Mouse (Mus musculus): ENCODE measurements around the gene Bloc1s1.

The Bloc1s1 gene

GRCm38 (mm10) chr10:128923935-128924334, at the start of gene Bloc1s1:
Bloc1s1 (minus strand) TSS chr10:128924035.
- DNase-seq, result no peak

DNA sequence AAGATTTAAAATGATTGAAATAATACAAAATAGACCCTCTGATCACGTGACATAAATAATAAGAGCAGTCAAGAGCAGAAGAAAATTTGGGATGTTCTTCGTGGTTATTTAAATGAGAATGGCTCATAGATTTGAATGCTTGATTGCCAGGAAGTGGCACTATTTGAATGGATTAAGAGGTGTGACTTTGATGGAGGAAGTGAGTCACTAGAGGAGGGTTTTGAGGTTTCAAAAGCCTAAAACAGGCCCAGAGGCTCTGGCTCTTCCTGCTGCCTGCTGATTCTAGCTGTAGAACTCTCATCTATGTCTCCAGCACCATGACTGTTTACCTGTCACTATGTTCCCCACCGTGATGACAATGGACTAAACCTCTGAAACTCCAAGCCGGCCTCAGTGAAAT, 49.0 kb upstream of the Bloc1s1 start:
- DNase-seq, result no peak

DNA sequence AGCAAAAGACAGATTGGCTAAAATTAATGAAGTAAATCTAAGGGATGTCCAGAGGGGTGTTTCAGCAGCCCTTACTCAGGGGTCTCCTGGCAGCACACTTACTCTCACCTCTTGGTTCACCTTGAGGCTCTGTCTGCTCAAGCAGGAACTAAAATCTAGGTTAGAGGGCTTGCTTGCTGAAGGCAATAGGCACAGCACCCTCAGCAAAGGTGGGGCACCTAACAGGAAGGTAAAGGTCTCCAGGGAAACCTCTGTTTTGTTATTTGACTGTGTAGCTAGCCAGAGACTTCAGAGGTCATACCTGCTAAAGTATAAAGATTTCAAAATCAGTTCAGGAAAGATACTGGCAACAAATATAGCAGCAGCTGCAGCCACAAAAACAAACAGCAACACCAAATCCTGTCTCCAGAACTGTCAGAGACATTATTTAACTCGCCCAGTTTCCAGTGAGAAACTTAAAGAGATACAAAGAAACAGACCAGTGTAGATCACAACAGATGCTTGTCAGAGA, 47.0 kb upstream of the Bloc1s1 start:
- DNase-seq, result no peak

DNA sequence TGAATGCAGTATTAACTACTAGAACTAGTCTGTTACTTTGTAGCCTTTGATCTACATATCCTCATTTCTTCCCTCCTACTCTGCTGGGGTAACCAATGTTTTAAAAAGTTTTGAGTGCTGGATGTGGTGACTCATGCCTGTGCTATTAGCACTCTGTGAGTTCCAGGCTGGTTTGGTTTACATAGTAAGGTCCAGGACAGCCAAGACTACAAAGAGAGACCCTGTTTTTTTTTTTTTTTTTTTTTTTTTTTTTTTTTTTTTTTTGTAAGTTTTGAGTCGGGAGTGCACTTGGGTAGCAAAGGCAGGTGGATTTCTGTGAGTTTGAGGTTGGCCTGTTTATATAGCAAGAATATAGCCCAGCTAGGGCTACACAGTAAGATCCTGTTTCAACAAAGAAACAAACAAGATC, 44.5 kb upstream of the Bloc1s1 start:
- DNase-seq, result no peak

DNA sequence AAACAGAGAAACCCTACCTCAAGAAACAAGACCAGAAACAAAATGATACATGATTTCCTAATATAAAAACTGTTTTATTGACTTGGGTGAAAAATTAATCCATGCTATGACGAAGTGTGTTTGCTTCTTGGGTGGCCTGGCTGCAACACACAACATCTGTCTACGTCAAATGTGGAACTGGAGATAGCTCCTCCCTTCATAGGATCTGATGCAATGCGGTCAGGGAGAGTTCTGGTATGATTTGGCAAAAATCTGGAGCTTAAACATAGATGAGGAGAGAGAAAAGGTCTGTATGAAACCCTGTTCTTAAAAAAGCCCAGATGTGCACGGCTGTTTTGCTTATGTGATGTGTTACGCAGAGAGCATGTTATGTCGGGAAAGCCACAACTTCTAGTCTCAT, 42.0 kb upstream of the Bloc1s1 start:
- no peak for DNase-seq

GRCm38 (mm10) chr10:128964961-128965360, 41.1 kb upstream of the Bloc1s1 start:
- DNase-seq, result no peak

- peak; percentile 79 for DNase-seq
Observed at GRCm38 (mm10) chr10:128960590-128961584, 37.1 kb upstream of the Bloc1s1 start, which contains the start of gene Mettl7b. Mettl7b (minus strand) TSS chr10:128960988.

DNA sequence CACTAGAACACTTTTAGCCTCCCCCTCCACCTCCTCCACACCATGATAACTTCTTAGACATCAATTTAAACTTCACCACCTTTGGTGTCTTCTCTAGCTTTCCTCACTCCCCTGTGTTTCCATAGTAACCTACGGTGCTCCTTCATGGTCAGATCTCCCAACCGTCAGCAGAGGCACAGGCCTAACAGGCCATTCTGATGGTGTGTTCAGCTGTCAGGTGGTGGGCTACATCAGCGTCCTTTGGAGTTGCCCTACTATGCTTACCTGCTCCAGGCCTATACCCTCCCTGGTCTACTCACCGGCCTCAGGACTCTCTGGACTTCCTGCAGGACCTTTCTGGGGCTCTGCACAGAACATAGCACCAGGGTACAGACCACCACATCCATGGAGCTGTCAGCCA, 36.3 kb upstream of the Bloc1s1 start:
- DNase-seq, result no peak

DNA sequence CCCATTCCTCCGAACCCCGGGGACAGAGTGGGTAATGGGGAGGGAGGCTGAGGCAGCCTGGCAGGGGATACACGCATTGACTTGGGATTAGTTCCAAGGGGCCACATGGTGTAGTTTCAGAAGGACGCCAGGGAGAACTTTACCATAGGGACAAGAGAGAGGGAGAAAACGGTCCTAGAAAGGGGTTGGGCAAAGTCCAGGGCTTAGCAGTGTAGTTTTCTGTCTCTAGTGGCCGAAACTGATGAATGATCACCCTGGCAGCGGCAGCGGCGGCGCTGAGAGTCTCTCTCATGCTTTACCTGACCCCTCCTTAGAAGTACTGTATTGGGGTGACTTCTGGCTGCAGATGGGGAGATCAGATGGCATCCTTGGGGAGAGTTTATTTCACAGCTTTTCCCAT, 34.5 kb upstream of the Bloc1s1 start:
- DNase-seq, result no peak

GRCm38 (mm10) chr10:128950208-128950887, 26.5 kb upstream of the Bloc1s1 start:
- no peak for DNase-seq

DNA sequence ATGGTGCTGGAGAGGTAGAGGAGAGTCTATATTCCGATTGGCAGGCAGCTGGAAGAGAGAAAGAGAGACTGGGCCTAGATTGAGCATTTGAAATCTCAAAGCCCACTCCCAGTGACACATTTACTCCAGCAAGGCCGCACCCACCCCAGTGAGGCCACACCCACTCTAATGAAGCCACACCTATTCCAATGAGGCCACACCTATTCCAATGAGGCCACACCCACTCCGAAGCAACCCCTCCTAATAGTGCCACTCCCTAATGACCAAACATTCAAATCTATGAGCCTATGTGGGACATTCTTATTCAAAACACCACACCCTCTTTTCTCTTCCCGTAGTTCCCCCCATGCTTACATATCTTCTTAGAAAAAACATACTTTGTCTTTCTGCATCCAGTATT, 23.7 kb upstream of the Bloc1s1 start:
- DNase-seq, result no peak

DNA sequence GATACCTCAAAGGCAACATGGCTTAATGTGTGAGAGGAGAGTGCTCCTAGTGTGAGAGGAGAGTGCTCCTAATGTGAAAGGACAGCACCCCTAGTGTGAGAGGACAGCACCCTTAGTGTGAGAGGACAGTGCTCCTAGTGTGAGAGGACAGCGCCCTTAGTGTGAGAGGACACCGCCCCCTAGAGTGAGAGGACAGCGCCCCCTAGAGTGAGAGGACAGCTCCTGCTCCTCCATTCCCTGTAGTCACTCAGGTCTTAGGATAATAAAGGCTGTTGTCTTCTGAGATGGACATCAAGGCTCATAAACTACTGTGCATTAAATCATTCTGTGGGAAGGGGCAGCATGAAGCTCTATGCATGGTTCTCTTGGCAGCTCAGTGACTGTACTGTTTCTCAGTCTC, 21.8 kb upstream of the Bloc1s1 start:
- DNase-seq, result peak; percentile 23

DNA sequence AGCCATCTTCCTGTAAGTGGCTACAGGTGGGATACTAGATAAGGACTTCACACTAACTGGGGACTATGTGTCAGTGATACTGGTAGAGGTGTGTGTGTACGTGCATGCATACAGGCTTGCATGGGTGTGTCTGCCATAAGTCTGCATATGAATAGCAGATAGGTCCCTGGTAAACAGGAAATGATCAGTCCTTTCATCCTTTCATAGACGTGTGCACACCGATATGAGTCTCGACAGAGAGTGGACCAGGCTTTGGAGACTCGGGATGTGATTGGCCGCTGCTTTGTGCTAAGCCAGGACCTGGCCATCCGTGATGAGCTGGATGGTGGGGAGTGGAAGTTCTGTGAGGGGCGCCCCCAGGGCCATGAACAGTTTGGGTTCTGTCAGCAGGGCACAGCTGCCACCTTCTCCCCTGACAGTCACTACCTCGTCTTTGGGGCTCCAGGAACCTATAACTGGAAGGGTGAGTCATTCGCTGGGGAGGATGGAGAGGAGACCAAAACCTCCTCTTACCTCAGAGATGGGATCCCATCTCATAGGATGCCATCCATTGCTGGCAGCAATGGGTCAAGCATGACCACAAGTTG, 16.7 kb upstream of the Bloc1s1 start:
- DNase-seq, result no peak

- DNase-seq, result no peak
Observed at GRCm38 (mm10) chr10:128938974-128939373, 15.1 kb upstream of the Bloc1s1 start.

- DNase-seq, result no peak
Observed at GRCm38 (mm10) chr10:128938457-128938856, 14.6 kb upstream of the Bloc1s1 start.

- no peak for DNase-seq
Observed at GRCm38 (mm10) chr10:128937756-128938390, 14.0 kb upstream of the Bloc1s1 start.

- DNase-seq, result no peak
Observed at GRCm38 (mm10) chr10:128935826-128936440, 12.1 kb upstream of the Bloc1s1 start.

- DNase-seq, result no peak
Observed at GRCm38 (mm10) chr10:128934997-128935787, 11.4 kb upstream of the Bloc1s1 start.

GRCm38 (mm10) chr10:128933976-128934721, 10.3 kb upstream of the Bloc1s1 start:
- no peak for DNase-seq

DNA sequence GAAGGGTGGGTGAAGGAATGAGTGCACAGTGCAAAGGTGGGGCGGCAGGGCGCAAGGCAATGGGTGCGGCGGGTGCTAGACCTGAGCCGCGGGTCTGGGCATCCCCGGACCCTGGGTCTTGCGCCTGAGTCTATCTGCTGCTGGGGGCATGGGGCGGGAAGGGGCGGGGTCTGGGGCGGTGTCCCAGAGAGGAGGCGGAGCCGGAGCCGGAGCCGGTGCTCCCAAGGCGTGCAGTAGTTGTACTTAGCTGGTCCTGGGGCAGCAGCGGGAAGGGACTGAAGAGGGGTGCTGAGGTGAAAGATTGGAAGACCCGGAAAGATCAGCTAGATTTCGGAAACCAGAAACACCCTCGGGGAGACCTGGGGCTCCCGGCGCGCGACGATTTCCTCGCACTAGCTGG, 9.7 kb upstream of the Bloc1s1 start, which contains the start of gene Itga7:
TSS of gene Itga7 (plus strand) at position 245 of the 400 bp plus-strand sequence.
- no peak for DNase-seq

- no peak for DNase-seq
Observed at GRCm38 (mm10) chr10:128931441-128931840, 7.6 kb upstream of the Bloc1s1 start.
